Mouse (Mus musculus): ENCODE data around the gene Lime1.

The Lime1 gene

DNA sequence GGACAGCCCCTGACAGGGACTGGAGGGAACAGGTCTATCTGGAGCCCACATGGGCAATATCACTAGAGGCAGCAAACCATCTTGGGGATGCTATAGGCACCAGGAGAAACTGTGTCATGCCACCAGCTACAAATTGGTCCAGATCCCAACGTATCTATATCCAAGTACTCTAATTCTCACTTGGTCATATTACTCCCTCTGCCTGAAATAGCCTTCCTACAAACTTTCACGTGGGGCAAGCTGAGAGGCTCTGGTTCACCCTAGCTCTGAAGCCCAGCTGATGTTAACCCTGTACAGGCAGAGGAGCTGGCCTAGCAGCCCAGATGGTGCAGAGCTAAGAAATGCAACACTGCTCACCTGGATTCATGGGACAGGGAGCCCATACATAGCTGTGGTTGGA lies 11.7 kb downstream of the Lime1 start:
- DNase-seq (ENCODE audit: low read depth) = no peak

DNA sequence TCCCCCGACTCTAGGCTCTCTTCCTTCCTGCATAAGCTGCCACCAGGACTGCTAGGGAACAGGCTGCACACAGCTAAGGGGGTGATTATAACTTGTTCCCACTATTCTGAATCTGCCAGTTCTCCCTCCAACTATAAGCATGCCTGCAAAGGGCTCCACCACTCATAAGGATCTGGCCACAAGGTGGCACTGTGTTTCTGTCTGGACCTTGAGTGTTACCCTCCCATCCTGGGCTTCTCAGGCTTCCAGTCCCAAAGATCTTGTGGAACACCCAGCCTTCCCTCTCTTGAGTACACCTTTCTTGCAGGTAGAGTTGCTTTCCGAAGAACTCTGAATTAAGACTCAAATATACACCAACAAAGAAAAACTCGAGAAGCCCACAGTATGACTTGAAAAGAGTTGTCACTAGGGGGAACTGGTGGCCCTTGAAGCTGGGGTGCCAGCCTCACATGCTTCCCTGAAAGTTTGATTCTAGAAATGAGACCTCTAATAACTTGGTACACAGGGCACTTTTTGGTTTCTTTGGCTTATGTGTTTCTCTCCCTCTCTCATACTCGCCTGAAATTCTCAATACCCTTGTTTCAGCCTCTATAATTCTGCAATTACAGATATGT lies 12.8 kb downstream of the Lime1 start:
- DNase-seq (ENCODE audit: low read depth) = peak; percentile 84

GRCm38 (mm10) chr2:181394086-181394485 lies 14.2 kb downstream of the Lime1 start:
- no peak for DNase-seq (ENCODE audit: low read depth)

GRCm38 (mm10) chr2:181397207-181397761 lies 17.4 kb downstream of the Lime1 start:
- no peak for DNase-seq (ENCODE audit: low read depth)

DNA sequence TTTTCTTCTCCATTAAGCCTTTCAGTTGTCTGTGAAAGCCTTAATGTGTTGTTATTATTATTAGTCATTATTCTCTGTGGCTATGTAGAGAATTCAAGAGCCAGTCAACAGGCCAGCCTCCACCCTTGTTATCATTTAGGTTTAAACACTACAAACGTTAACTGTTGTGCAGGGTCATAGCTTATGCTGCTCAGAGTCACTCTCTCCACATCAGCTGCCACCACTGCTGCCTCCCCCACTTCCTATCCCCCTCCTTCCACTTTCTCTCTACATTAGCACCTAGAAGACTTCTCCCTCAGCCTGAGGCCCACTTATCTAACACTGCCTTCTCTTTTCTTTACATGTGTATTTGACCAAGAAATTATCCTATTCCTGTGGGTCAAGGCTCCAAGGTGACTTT lies 21.6 kb downstream of the Lime1 start:
- no peak for DNase-seq (ENCODE audit: low read depth)

DNA sequence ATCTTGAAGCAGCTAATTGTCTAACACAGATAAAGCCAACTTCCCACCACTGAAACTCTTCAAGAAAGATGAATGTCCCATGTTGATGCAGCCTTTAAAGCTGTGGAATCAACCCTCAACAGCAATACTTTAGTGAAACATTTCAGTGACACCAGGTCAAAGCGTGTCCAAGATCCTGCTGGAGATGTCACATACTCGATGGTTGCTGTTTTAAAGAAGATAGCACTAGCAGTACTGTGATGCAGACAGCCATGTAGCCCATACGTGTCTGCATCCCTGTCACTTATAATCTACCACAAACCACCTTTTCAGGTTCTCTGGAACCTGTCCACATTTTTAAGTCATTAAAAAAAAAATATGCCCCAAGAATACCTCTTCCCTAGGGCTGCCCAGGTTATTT lies 23.8 kb downstream of the Lime1 start:
- DNase-seq (ENCODE audit: low read depth) = no peak

- DNase-seq (ENCODE audit: low read depth) = peak; percentile 73
Observed at GRCm38 (mm10) chr2:181409643-181410042, 29.8 kb downstream of the Lime1 start.

GRCm38 (mm10) chr2:181410760-181411473 lies 31.0 kb downstream of the Lime1 start:
- DNase-seq (ENCODE audit: low read depth) = peak; percentile 88

DNA sequence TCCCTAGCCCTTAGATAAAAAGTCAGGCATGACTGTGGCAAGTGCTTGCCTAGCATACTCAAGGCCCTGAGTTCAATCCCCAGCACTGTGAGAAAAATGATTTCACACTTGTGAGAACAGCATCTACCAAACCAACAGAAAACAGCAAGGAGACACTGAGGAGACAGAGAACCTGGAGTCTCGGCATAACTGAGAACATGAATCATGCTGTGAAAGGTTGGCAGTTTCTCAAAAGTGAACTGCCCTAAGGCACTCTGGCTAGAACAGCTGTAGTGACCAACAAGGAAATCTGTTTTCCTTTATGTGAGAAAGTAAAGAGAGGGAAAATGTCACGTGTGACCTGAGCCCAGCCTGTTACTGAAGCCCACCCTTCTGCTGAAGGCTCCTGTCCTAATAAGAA lies 33.3 kb downstream of the Lime1 start:
- DNase-seq (ENCODE audit: low read depth) = no peak

DNA sequence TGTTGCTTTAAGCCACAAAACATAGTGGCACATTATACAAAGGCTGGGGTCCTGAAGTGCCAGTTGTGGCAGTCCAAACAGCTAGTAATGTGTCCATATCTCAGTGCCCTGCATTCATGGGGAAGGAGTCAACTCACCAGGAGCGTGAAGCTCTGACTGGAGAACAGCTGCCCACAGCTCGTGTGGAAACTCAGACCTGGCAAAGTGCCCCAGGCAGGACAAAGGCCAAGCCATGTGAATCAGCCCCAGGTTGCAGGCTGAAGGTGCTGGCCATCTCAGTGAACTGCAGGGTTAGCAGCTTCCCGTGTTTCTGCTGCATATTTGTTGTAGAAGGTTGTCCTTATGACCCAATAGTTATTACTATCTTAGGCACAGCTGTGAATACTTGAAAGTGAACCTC lies 36.1 kb downstream of the Lime1 start:
- DNase-seq (ENCODE audit: low read depth) = no peak

DNA sequence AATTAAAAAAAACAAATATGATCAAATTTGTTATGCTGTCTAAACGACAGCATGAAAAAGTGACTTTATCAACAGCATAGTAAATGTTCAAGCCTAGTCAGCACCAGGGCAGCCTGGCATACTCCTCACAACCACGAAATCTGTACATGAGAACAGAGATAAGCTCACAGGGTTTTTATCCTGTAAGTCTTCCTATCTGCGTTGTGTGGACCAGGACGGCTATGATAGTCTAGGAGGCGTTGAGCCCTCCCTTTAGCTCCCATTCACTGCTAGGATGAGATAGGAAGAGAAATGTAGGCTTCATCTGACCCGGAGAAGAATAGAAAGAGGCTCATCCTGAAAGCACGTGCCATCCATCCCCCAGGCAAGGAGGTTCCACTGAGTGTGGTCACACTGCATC lies 39.5 kb downstream of the Lime1 start:
- DNase-seq (ENCODE audit: low read depth) = no peak

- no peak for DNase-seq (ENCODE audit: low read depth)
Observed at GRCm38 (mm10) chr2:181420426-181420825, 40.5 kb downstream of the Lime1 start.

- DNase-seq (ENCODE audit: low read depth) = no peak
Observed at GRCm38 (mm10) chr2:181420903-181421638, 41.2 kb downstream of the Lime1 start.

DNA sequence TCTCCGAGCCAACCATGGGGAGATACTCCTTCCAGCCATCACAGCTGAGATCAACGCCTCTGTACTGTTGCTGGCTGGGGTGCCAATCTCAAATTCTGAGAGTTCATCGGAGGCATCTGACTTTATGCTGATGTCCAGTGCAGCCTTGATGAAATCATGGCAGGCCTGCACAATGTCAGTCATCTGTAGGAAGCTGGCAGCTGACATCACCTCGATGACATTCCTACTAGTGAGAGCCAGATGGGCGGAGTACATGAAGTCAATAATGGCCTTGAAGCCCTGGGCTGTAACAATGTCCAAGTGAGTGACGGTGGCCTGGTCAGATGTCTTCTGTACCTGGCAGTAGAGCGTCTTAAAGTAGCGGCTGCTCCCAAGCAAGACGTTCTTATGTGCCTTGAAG lies 44.0 kb downstream of the Lime1 start:
- no peak for DNase-seq (ENCODE audit: low read depth)
